Mouse (Mus musculus) MEL (cell line): ENCODE data around the gene Ctrc.

ENCODE experiments used
- CHD2 ChIP-seq: IDR thresholded peaks from 2 replicates; pipeline ENCODE4 v1.6.1; 2011; ENCODE audit warnings: low read length, improper control_type of control experiment
- CTCF ChIP-seq, 3 experiments: IDR thresholded peaks in 2 of 3; conservative IDR thresholded peaks in 1 of 3; 2 replicates each; pipeline ENCODE4 v1.5.1; 2011 to 2012; ENCODE audit warnings: low read length in 3 of 3, low read depth in 2 of 3, mild to moderate bottlenecking in 2 of 3, improper control_type of control experiment in 1 of 3, inconsistent platforms in 1 of 3, mixed read lengths in 1 of 3, moderate library complexity in 1 of 3; ENCODE audit not compliant: control insufficient read depth in 1 of 3, insufficient read depth in 1 of 3, poor library complexity in 1 of 3, severe bottlenecking in 1 of 3
- EP300 ChIP-seq, 2 experiments: IDR thresholded peaks; 2 replicates each; pipeline ENCODE4 v1.6.1; 2011; ENCODE audit warnings: improper control_type of control experiment in 2 of 2, low read length in 2 of 2, low read depth in 1 of 2, mild to moderate bottlenecking in 1 of 2
- GATA1 ChIP-seq: IDR thresholded peaks from 2 replicates; pipeline ENCODE4 v1.6.1; 2011; ENCODE audit warnings: low read depth, low read length, improper control_type of control experiment
- JUND ChIP-seq: IDR thresholded peaks from 2 replicates; pipeline ENCODE4 v1.6.1; 2011; ENCODE audit warnings: low read depth, mild to moderate bottlenecking, improper control_type of control experiment, low read length
- MAX ChIP-seq: IDR thresholded peaks from 2 replicates; pipeline ENCODE4 v1.6.1; 2011; ENCODE audit warnings: low read length, improper control_type of control experiment
- MAZ ChIP-seq: IDR thresholded peaks from 2 replicates; pipeline ENCODE4 v1.6.1; 2012; ENCODE audit warnings: low read depth, mild to moderate bottlenecking, inconsistent platforms, low read length, improper control_type of control experiment
- POLR2A ChIP-seq, 2 experiments: IDR thresholded peaks; 2 replicates each; pipeline ENCODE4 v1.6.1; 2011 to 2012; ENCODE audit warnings: low read length in 2 of 2, mild to moderate bottlenecking in 2 of 2, control low read depth in 1 of 2, improper control_type of control experiment in 1 of 2, low read depth in 1 of 2, moderate library complexity in 1 of 2; ENCODE audit not compliant: control insufficient read depth in 1 of 2, insufficient read depth in 1 of 2, poor library complexity in 1 of 2
- POLR2AphosphoS2 ChIP-seq: IDR thresholded peaks from 2 replicates; pipeline ENCODE4 v1.6.1; 2011; ENCODE audit warnings: low read length, improper control_type of control experiment
- RAD21 ChIP-seq: IDR thresholded peaks from 2 replicates; pipeline ENCODE4 v1.6.1; 2011; ENCODE audit warnings: mild to moderate bottlenecking, low read depth, low read length, improper control_type of control experiment
- TBP ChIP-seq: IDR thresholded peaks from 2 replicates; pipeline ENCODE4 v1.8.0; 2011; ENCODE audit warnings: low read depth, low read length, improper control_type of control experiment
- ZC3H11A ChIP-seq: IDR thresholded peaks from 2 replicates; pipeline ENCODE4 v1.6.1; 2012; ENCODE audit warnings: low read depth, mild to moderate bottlenecking, inconsistent platforms, low read length, improper control_type of control experiment
- ZMIZ1 ChIP-seq: IDR thresholded peaks from 2 replicates; pipeline ENCODE4 v1.6.1; 2012; ENCODE audit warnings: low read depth, mild to moderate bottlenecking, inconsistent platforms, low read length, improper control_type of control experiment, moderate library complexity

- peak in 1 of 2 experiments; percentile 63; a peak in 2 of 4 replicates for TF ChIP-seq POLR2A (IDR thresholded peaks at IDR 0.05; ENCODE audit: control insufficient read depth in 1 of 2, insufficient read depth in 1 of 2, low read depth in 1 of 2, low read length in 2 of 2, poor library complexity in 1 of 2)
- TF ChIP-seq EP300 (IDR thresholded peaks at IDR 0.05; ENCODE audit: low read depth in 1 of 2, low read length in 2 of 2): peak in 1 of 2 experiments; percentile 41; a peak in 2 of 4 replicates
- TF ChIP-seq ZC3H11A: no peak
- TF ChIP-seq CTCF (IDR thresholded peaks at IDR 0.05 in 2 of 3, conservative IDR thresholded peaks at IDR 0.05 in 1 of 3; ENCODE audit: control insufficient read depth in 1 of 3, insufficient read depth in 1 of 3, low read depth in 2 of 3, low read length in 3 of 3, poor library complexity in 1 of 3, severe bottlenecking in 1 of 3): no peak
- no peak for TF ChIP-seq CHD2
- TF ChIP-seq JUND: no peak
- TF ChIP-seq GATA1: peak; percentile 49; the same call in 1 of the 2 replicates
- peak; percentile 70; the same call in 1 of the 2 replicates for TF ChIP-seq TBP
- TF ChIP-seq MAZ: no peak
- no peak for TF ChIP-seq ZMIZ1
- no peak; the same call in 1 of the 2 replicates for TF ChIP-seq MAX
- TF ChIP-seq POLR2AphosphoS2: no peak
- TF ChIP-seq RAD21: no peak
These were observed 78.7 kb downstream of the Ctrc start for GRCm38 (mm10) chr4:141767353-141768036.
